Mouse (Mus musculus) kidney, adult 2 months (tissue): Measurements from ENCODE around the gene Kxd1.

Experiments
- CTCF ChIP-seq: fragments of 200-500 bp; conservative IDR thresholded peaks from 2 replicates; pipeline ENCODE4 v1.5.1; 2011; ENCODE audit warnings: low read depth, mild to moderate bottlenecking, control low read depth, low read length, moderate library complexity, mixed read lengths; ENCODE audit not compliant: insufficient read depth, insufficient read length
- POLR2A ChIP-seq: fragments of 200-500 bp; IDR thresholded peaks from one replicate; pipeline ENCODE4 v1.6.1; 2011; ENCODE audit warnings: low read depth, low read length, control low read depth

- no peak for TF ChIP-seq CTCF
- TF ChIP-seq POLR2A = no peak
Measured at GRCm38 (mm10) chr8:70493692-70494415, 33.9 kb downstream of the Kxd1 start.
